Mouse (Mus musculus) liver, postnatal 0 days (tissue): ENCODE data around the gene Clcn2.

ENCODE experiments used
- CTCF ChIP-seq: sonication (generic); IDR thresholded peaks from 2 replicates; pipeline ENCODE4 v1.5.1; 2016; ENCODE audit warnings: antibody characterized with exemption, low read depth
- EP300 ChIP-seq: IDR thresholded peaks from 2 replicates; pipeline ENCODE4 v1.6.1; 2016; ENCODE audit warnings: antibody characterized with exemption, low read depth, mild to moderate bottlenecking

GRCm38 (mm10) chr16:20723247-20723646, 5.7 kb upstream of the Clcn2 start:
- no peak for TF ChIP-seq CTCF
- no peak for TF ChIP-seq EP300
